Mouse (Mus musculus) kidney, adult 2 months (tissue): ENCODE data around the gene Mob2.

Source experiments
- CTCF ChIP-seq: fragments of 200-500 bp; conservative IDR thresholded peaks from 2 replicates; pipeline ENCODE4 v1.5.1; 2011; ENCODE audit warnings: low read depth, mild to moderate bottlenecking, control low read depth, low read length, moderate library complexity, mixed read lengths; ENCODE audit not compliant: insufficient read depth, insufficient read length
- POLR2A ChIP-seq: fragments of 200-500 bp; IDR thresholded peaks from one replicate; pipeline ENCODE4 v1.6.1; 2011; ENCODE audit warnings: low read depth, low read length, control low read depth

DNA sequence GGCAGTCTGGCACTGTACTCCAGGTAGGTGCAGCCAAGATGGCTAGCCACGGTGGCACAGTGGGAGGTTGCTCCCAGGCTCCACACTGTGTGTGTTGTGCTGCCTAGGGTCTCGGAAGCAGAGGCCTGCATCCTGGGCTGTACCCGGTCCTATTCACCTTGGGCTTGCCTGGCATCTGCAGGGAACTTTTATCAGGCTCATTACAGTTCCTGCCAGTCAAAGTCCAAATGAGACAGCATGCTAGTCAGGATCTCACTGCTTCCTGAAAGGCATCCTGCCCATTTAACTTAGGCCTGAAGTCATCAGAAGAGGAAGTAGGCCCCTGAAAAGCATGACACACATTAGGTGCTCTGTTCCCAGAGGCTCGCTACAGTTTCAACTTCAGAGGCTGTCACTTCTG, 7.6 kb upstream of the Mob2 start:
- TF ChIP-seq POLR2A (no peak), CTCF (no peak)
